Mouse (Mus musculus) regulatory T cell (primary cell): ENCODE measurements around the gene Gxylt2.

ENCODE experiments used
- in situ Hi-C: fragments of 300-600 bp; cut with MboI, MseI; formaldehyde crosslinking; loops from one replicate; pipeline ENCODE4 v1.15.1; 2025; ENCODE audit warnings: high pct_unique_total_duplicates

The Gxylt2 gene

DNA sequence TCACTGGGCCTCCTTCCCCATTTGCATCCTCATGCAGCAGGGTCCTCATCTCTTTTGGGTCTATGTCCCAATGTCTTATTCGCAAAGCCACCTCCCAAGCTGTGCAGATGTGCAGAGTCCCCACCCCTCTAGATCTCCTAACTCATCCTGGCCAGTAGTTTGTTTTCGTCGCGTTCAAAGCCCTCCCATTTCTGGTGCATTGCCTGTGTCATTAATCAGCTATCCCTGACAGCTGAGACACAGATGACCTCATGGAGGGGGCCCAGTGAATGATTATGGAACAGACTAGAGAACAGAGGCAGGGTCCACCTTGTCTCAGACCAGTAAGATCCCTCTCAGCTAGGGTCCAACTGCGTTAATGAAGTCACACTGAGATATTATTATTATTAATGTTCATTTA lies 6.3 kb downstream of the Gxylt2 start:
- in situ Hi-C loops: no loop called here

DNA sequence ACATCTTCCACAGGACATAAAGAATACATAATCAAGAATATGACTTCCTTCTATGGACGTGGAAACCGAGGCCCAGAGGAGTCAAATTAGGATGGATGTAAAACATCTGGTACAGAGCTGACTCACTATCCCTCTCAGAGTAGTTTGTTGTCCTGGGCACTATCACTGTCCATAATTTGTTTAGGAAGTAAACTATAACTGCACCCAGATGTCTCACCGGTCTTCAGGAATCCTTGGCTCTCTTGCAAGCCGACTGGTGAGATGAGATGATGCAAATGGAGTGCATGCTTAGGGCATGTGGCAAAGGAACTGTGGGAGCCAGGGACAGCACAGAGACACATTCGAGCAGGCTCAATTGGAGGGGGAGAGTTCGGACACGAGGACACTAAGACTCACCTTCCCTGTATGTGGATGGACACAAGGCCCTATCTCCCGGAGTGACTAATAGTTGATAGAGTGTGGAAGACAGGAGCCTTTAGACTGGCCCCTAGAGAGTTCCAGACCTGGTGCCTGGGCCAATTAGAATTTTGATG lies 10.8 kb downstream of the Gxylt2 start:
- in situ Hi-C loops: no loop called here

DNA sequence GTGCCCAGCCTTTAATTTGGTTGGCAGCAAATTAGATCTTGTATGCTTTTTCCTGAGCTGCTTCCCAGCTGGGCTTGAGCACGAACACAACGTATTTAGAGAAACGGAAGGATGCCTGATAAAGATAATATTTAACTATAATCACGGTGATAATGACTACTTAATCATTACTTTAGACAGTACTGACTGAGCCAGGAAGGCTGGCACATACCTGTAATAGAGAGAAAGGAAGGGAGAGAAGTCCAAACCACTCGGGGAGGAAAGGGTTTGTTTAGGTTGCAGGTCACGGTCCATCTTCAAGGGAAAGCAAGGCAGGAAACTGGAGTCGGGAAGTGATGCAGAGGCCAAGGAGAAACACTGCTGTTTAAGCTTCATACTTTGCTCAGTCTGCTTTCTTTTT lies 11.6 kb downstream of the Gxylt2 start:
- in situ Hi-C loops: no loop called here

DNA sequence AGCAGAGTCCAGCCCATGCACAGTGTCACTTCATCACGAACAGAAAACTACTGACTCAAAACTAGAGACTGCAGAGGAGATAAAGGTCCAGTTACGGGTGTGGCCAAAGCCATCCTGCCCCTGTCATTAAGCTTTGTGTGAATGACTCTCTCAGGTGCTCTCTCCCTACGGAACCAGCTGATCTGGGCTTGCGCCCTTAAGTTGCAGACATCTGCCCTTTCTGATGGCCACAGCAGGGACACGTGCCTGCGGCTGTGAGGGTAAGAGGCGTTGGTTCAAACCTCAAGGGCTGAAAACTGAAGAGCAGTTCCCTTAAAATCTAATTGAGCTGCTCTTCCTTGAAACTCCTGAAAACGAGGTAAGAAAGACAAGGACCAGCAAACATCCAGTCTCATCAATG lies 12.3 kb downstream of the Gxylt2 start:
- in situ Hi-C loops: no loop called here

DNA sequence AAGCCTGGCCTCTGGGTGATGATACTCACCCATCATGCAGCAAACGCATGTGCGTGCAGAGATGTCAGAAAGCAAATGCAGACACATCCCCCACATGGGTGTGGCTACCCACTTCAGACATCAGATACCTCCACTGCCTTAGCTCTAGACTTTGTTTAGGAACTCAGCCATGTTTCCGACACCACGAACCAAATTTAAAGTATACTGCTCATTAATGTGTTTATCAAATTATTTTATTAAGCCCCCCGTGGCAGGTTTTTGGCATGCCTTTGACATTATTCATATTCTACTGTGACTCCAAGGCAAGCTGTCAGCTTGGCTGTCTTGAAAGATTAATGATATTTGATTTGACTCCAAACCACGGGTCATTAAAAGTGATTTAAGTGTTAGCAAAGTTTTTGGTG lies 15.6 kb downstream of the Gxylt2 start:
- in situ Hi-C loops: no loop called here

DNA sequence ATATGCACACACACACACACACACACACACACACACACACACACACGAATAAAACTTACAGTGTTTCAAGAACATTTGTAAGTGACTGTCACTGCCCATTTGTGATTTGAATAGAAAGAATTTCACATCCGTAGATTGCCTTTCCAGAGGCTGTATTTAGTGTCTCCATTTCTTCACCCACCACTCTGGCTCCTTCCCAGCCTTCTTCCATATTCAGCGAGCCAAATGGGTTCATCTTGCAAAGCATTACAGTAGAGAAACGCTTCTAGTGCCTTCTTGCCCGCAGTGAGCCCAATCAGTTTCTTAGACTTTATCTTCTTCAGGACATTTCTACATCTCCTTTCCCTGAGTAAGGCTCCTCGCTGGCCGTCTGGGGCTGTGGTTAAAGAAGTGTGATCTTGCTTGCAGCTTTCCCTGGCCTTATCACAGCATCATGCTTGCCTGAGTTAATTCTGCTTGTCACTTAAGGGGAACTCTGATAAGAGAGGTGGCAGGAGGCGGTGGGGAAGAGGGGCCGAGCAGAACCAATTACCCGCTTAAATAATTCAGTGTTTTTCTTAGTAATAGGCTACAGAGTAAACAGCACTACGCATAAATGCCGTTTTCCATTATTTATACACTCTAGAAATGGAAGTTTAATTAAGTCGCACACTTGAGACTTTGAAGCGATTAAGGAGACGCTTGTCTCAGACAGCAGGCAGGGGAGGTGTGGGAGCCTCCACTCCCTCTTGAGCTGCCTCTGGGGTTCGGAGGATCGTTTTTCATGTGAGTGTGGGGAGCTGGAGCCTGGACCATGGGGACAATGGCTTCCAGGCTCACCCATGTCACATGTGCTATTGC lies 16.6 kb downstream of the Gxylt2 start:
- in situ Hi-C loops: no loop called here

DNA sequence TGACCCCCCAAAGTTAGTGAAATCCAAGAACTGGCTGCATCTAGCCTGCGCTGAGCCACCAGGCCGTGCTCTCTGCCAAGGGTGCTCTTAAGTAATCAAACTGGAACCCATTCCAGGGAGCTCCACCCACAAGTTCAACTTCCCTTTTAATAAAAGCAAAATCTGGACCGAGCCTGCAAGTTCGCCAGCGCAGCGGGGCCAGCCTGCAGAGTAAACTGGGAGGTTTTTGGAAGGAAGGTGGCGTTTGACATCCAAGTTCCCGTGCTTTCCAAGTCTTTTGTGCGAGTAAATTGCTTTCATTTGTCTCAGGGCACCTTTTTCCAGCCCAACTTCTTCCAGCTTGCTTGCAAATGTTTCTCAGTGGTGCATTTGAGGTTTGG lies 27.5 kb downstream of the Gxylt2 start:
- in situ Hi-C loops: loop anchor here (10.0 kb wide), 1 partner anchor 1703 kb away; no protein-coding TSS in a partner anchor

DNA sequence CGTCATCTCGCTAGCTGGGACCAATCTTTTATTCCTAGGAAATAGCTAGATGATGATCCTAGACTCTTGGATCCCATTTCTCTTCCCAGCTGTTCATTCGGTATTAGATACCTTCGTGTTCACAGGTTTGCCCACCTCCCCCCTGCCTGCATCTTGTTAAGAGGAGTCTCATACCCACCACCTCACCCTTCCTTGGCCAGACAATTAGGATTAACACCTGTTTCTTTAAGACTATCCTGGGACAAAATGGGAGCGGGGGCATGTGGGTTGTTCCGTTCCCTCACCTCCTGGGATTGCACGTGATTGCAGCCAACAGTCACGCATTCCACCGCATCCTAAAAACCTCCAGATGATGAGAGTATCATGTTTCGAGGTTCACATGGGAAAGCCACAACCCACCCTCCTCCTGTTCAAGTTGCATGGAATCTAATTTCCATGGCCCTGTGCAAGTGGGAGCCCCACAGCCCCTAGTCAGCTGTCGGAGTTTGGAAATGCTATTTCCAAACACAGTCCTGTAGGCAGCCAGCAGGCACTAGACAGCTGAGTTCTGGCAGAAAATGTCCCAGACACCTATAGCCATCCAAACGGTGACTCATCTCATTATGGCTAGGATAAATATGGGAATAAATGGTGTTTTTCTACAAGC lies 28.0 kb downstream of the Gxylt2 start:
- in situ Hi-C loops: loop anchor here (10.0 kb wide), 1 partner anchor 1702 kb away; no protein-coding TSS in a partner anchor

DNA sequence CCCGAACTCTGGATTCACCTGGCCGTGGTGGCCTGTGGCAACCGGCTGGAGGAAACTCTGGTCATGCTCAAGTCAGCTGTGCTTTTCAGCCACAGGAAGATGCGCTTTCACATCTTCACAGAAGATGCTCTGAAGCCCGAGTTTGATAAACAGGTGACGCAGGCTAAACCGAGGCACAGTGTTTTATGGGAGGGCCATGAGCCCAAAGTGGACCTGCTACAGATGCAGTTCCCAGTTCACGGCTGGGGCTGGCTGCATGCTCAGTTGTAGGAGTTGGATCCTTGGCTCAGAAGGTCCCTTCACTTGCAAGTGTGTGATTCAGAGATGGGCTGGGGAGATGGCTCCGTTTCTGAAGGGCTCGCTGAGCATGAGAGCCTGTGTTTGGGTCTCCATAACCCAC lies 28.7 kb downstream of the Gxylt2 start:
- in situ Hi-C loops: loop anchor here (10.0 kb wide), 1 partner anchor 1702 kb away; no protein-coding TSS in a partner anchor

DNA sequence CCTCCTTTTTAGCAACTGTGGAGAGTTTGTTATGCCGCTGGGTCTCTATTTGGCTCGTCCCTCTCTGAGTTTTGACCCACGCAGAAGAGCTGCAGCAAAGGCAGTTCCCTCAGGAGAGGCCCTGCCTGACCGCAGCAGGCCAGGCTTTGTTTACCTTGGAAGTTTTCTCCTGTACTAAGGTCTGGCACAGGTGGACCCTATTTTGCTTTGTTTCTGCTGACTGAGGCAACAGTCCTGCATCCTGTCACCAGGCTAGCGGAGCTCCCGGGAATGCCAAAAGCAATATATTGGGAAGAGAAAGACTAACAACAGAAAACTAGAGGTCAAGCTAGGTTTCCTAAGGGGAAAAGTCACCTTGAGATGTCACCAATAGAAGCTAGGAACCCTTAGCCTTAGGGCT lies 29.8 kb downstream of the Gxylt2 start:
- in situ Hi-C loops: loop anchor here (10.0 kb wide), 1 partner anchor 1700 kb away; no protein-coding TSS in a partner anchor

DNA sequence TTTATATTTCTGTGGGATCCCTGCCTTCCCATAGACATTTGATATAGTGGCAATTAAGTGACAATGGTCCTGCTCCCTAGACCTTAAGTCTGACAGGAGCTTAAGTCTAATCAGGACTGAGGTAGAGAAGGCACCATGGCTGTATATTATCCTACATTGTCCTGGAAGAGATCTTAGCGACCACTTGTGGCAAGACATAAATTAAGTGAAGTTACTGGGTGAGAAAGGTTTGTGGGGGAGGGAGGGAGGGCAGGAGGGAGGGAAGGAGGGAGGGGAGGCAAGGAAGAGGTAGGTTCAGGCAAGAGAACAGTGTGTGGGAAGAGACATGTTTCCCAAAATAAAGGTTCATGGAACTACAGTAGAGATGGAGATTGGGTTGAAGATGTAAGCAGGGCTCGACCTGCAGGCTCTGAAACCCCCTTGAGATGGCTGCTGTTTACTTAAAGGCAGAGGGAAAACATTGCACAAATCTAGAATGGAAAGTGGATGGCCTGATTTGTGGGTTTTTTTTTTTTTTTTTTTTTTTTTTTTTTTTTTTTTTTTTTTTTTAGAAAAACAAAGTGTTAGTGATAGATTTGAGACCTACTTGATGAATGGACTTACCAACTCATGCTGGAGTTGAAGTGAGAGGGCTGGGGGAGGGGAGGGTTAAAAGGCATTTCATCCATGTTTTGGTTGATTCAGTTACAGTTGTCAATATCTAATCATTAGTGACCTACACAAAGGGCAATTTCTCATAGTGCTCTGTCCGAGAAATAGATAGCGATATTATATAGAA lies 54.1 kb downstream of the Gxylt2 start:
- in situ Hi-C loops: no loop called here

DNA sequence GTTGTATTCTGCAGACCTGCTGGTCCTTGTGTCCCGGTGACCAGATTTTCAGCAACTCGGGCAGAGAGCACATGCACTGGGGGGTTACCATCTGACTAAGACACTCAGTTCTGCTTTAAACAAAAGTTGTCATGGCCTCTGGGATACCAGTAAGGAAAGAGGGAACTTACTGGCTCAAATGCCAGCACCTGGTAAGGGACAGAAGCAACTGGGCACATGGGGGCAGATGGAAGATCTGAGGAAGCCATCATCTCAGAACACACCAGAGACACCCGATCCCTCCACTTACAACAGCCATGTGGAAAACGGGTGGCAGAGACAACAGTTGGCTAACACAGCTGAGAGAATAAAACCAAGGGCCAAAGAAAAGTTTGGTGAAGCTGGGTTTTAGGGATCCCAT lies 63.2 kb downstream of the Gxylt2 start:
- in situ Hi-C loops: no loop called here

DNA sequence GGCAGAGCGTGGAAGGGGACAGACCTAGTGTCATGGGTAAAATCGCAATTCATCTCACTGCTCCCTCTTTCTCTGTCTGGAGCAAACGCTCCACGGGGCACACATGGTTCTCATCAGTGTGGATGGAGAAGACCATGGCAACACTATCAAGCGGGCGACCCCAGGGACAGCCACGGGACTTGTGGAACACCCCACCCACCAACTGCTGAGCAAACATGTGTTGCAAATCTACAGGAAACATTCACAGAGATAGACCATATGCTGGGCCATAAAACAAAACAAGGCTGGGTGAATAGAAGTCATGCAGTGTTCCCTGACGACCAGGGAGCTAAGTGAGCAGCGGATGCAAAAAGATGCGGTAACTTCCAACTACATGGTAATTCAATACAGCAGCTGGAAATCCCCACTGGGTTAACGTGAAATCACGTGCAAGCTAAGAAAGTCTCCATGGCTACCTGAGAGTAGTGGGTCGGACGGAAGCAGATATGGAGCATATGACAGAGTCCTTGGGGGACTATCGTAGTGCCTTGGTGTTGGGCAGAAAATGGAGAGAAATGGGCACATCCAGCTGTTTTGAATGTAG lies 71.5 kb downstream of the Gxylt2 start:
- in situ Hi-C loops: no loop called here

DNA sequence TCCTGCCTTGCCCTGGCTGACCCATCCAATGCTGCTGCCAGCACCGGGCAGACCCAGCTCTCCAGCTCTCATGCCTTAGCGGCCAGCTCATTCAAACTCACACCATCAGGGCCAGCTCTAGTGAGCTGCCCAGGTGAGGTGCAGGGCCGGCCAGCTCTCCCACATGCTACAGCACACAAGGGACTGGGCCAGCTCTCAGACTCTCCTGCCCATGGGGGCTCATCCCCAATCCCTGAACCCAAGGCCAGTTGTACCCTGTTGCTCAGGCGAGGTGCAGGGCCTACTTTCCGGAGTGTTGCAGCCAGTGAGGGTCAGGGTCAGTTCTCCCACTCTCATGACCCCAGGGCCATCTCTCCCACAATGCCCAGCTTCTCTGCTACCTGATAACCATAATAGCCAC lies 74.1 kb downstream of the Gxylt2 start:
- in situ Hi-C loops: no loop called here

DNA sequence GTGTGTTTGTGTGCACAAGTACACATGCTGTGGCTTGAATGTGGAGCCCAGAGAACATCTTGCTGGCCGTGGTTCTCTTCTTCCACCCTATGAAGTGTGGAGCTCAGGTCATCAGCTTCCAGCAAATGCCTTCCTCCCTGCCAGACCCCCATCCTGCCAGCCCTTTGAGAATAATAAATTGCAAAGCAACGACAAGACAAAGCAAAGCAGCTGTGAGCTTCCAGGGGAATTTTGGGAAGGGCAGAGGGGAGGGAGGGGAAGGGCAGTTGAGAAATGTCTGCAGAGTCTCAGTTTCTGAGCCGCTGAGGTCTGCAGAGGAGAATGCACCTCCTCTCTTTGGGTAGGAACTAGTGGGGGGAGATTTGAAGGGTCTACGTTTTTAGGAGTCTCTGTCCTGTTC lies 75.9 kb downstream of the Gxylt2 start:
- in situ Hi-C loops: no loop called here

DNA sequence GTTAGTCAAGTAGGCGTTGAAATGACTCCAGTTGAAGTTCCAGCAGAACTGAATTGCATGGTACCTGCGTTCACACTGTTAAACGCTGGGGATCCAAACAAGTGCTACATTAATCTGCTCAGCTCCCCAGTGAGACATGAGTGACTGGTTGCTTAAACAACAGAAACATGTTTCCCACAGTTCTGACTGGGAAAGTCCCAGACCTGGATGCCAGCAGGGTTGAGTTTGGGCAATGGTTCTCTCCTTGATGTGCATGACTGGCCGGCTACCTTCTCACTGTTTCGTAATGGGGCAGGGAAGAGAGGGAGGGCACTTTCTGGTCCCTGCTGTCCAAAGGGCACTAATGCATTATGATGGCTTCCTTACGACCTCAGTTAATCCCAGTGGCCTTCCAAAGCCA lies 77.1 kb downstream of the Gxylt2 start:
- in situ Hi-C loops: no loop called here

DNA sequence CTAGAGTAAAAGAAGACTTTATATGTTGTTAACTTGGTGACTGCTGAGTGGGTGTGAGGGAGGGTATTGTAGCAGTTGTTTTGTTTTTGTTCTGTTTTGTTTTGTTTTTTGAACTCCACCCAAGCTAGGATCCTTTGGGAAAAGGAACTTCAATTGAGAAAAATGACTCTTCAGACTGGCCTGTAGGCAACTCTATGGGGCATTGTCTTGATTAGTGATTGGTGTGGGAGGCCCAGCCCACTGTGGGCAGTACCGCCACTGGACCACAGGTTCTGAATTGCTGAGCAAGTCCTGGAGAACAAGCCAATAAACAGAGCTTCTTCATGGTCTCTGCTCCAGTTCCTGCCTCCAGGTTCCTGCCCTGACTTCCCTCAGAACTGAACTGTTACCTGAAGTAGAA lies 83.2 kb downstream of the Gxylt2 start:
- in situ Hi-C loops: no loop called here

DNA sequence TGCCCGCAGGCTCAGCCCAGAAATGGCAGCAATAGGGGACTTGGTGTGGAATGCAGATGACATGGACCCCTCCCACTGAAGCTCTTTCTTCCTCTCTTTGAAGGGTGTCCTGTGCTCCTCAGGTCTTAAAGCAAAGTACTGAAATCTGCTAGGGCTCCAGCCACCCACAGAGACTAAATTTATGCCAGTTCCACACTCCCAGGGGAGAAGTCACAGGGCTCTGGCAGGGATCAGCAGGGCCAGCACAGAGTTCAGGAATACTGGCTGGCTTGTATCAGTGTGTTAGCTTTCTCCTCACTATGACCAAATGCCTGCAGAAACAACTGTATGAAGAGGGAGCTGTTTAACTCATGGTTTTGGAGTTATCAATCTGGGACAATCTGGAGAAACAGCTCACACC lies 84.6 kb downstream of the Gxylt2 start:
- in situ Hi-C loops: no loop called here

DNA sequence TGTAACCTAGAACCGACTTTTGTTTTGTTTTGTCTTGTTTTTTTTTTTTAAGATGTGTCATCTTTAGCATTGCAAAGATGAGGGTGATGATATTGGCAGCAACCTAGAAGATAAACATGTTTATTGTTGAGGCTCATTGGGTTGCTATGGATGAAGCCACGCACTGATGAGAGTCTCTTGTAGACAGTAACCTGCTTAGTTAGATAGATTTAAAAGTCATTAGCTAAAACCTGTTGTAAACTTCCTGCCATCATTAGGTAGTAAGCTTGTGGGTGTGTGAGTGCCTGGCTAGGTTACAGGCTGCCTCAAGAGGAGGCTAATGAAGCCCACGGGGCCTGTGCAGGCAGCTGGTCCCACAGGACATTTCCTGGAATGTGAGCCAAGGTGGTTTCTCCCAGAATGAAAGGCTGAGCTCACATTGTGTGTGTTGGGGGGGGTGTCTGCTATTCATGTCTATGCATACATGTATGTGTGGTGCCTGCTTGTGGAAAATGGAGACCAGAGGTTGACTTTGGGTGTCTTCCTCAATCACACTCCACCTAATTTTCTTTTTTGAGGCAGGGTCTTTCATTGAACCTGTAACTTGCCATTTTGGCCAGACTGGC lies 87.6 kb downstream of the Gxylt2 start:
- in situ Hi-C loops: no loop called here

DNA sequence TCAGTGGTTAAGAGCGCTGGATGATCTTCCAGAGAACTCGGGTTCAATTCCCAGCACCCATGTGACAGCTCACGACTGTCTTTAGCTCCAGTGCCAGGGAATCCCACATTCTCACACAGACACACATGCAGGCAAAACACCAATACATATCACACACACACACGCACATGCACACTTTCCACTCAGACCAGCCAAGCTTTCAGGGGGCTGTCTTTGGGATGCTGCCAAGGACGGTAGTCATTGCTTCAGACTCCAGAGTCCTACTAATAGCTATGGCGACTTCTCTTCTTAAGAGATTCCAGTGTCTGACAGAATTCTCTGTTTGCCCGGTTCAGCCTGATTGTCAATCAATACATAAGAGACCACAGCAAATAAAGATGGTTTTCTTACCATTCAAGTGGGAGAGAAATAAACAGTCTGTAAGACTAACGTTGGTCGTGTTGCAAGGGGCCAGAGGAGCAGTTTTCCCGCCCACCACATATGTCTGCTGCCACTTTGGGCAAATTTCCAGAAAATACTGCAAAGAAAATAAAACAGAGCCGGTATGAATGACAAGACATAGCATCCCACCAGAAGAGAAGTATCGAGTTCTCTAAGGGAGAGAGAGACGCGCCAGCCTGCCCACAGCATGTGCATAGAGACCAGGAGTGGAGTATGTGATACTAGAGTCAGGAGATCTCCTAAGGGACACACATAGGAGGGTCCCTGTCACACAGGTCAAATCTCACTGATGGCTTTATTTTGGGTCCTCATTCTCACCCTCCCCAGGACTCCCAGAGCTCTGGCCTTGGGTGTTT lies 88.6 kb downstream of the Gxylt2 start:
- in situ Hi-C loops: no loop called here
